ENCODE assay signal across 9 mouse cellular contexts in the genomic region with DNA sequence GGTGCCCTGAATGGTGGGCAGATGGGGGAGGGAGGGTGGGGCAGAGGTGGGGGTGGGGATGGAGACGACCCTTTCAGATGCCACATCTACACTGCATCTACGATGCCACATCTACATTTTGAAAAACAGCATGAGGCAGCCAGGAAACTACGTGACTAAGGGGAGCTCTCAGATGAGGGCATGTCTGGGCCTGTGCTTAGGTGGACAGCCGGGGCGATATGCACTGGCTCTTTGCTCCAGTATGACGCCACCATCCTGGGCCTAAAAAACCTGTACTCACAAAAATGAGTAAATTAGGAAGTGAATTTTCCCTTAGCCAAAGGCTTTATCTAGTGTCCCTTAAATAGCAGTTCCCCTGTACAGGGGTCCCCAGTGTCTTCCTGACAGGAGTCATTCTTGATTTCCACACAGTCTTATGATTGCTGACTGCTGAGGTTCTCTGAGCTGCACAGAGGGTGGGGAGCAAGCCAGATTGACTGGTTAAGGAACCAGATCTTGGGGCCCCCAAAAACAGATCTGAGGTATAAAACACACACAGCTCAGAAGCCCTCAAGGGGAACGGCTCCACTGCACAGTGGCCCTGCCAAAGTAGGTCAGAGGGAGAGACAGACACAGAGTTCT. TPM values are rescaled to one million over a fixed set of nuclear protein-coding genes. Genes with fewer than 3 reads are reported as not detected.
DNase-seq lines count a peak whose midpoint lies in the region; ATAC-seq and TF ChIP-seq lines count a peak whose summit lies in the region.
"Had no signal": no experiment of that assay in that cellular context is flagged by ENCODE, and none has a peak within 500 bp of the region (broad histone marks: within the 10 kb centered on the region; RNA-seq: fewer than 3 reads in every experiment).

No protein-coding gene starts in this region.

- H3K9ac ChIP-seq in heart, embryonic 14.5 days (ENCODE audit: low read length): peak overlapping the region; percentile 28; the same call in 1 of the 2 replicates
- no peak overlapping the region for H3K9ac ChIP-seq in lung, postnatal 0 days (replicated peaks; ENCODE audit: low read depth)
- H3K9ac ChIP-seq in embryonic facial prominence, embryonic 15.5 days: no peak overlapping the region
- no peak overlapping the region for H3K9ac ChIP-seq in neural tube, embryonic 13.5 days
- no peak overlapping the region for H3K9ac ChIP-seq in midbrain, embryonic 15.5 days

- no peaks in the 10 kb centered on the region for H3K27me3 ChIP-seq in heart, embryonic 14.5 days (ENCODE audit: control insufficient read depth, insufficient read depth, low read length)
- no peaks in the 10 kb centered on the region for H3K27me3 ChIP-seq in lung, postnatal 0 days (replicated peaks; ENCODE audit: insufficient read depth, low read length)
- H3K27me3 ChIP-seq in embryonic facial prominence, embryonic 15.5 days: no peaks in the 10 kb centered on the region
- no peaks in the 10 kb centered on the region for H3K27me3 ChIP-seq in neural tube, embryonic 13.5 days
- H3K27me3 ChIP-seq in midbrain, embryonic 15.5 days (replicated peaks): no peaks in the 10 kb centered on the region

- H3K4me2 ChIP-seq in heart, embryonic 14.5 days (ENCODE audit: low read length): no peak overlapping the region
- H3K4me2 ChIP-seq in lung, postnatal 0 days (replicated peaks; ENCODE audit: low read depth, low read length): no peak overlapping the region
- no peak overlapping the region for H3K4me2 ChIP-seq in embryonic facial prominence, embryonic 15.5 days (replicated peaks)
- H3K4me2 ChIP-seq in neural tube, embryonic 13.5 days: no peak overlapping the region
- no peak overlapping the region for H3K4me2 ChIP-seq in midbrain, embryonic 15.5 days

- no peak for TF ChIP-seq EP300 in lung, postnatal 0 days (IDR thresholded peaks at IDR 0.05)

- no peaks in the 10 kb centered on the region for H3K9me3 ChIP-seq in heart, embryonic 14.5 days (ENCODE audit: control insufficient read depth, low read length)
- H3K9me3 ChIP-seq in lung, postnatal 0 days (ENCODE audit: low read length): no peaks in the 10 kb centered on the region
- H3K9me3 ChIP-seq in embryonic facial prominence, embryonic 15.5 days (replicated peaks): no peaks in the 10 kb centered on the region
- no peaks in the 10 kb centered on the region for H3K9me3 ChIP-seq in neural tube, embryonic 13.5 days
- H3K9me3 ChIP-seq in midbrain, embryonic 15.5 days: no peaks in the 10 kb centered on the region

- no peak overlapping the region for H3K4me3 ChIP-seq in heart, embryonic 14.5 days (ENCODE audit: control insufficient read depth in 1 of 2, insufficient read depth in 1 of 2, low read depth in 1 of 2, low read length in 2 of 2)
- H3K4me3 ChIP-seq in lung, postnatal 0 days (ENCODE audit: low read depth, low read length): no peak overlapping the region
- H3K4me3 ChIP-seq in embryonic facial prominence, embryonic 15.5 days (replicated peaks): no peak overlapping the region
- H3K4me3 ChIP-seq in neural tube, embryonic 13.5 days: no peak overlapping the region
- H3K4me3 ChIP-seq in midbrain, embryonic 15.5 days: no peak overlapping the region

- peaks cover 53% of the 10 kb centered on the region for H3K36me3 ChIP-seq in heart, embryonic 14.5 days (ENCODE audit: control insufficient read depth, insufficient read depth, low read length)
- H3K36me3 ChIP-seq in lung, postnatal 0 days (ENCODE audit: insufficient read depth, low read length): peaks cover 3% of the 10 kb centered on the region; the same call in 1 of the 2 replicates
- peaks cover 94% of the 10 kb centered on the region for H3K36me3 ChIP-seq in embryonic facial prominence, embryonic 15.5 days
- peaks cover 96% of the 10 kb centered on the region for H3K36me3 ChIP-seq in neural tube, embryonic 13.5 days
- peaks cover 85% of the 10 kb centered on the region for H3K36me3 ChIP-seq in midbrain, embryonic 15.5 days (replicated peaks)

- H3K4me1 ChIP-seq in heart, embryonic 14.5 days (ENCODE audit: control insufficient read depth in 2 of 2, insufficient read depth in 2 of 2, low read length in 2 of 2): peaks cover 20 to 37% of the 10 kb centered on the region in 2 experiments
- H3K4me1 ChIP-seq in lung, postnatal 0 days (ENCODE audit: insufficient read depth, low read depth, low read length): peaks cover 4% of the 10 kb centered on the region; the same call in 1 of the 2 replicates
- peaks cover 19% of the 10 kb centered on the region; the same call in 1 of the 2 replicates for H3K4me1 ChIP-seq in embryonic facial prominence, embryonic 15.5 days
- H3K4me1 ChIP-seq in neural tube, embryonic 13.5 days (replicated peaks): peaks cover 14% of the 10 kb centered on the region
- peaks cover under 1% of the 10 kb centered on the region; the same call in 1 of the 2 replicates for H3K4me1 ChIP-seq in midbrain, embryonic 15.5 days

- no peak for TF ChIP-seq CTCF in lung, postnatal 0 days (IDR thresholded peaks at IDR 0.05)

- H3K27ac ChIP-seq in heart, embryonic 14.5 days (replicated peaks in 1 of 2; ENCODE audit: control insufficient read depth in 1 of 2, insufficient read depth in 1 of 2, low read depth in 2 of 2, low read length in 2 of 2): peak overlapping the region in 1 of 2 experiments; percentile 20; a peak in 2 of 4 replicates
- peak overlapping the region; percentile 32; the same call in 1 of the 2 replicates for H3K27ac ChIP-seq in lung, postnatal 0 days (ENCODE audit: low read length)
- H3K27ac ChIP-seq in embryonic facial prominence, embryonic 15.5 days (replicated peaks): peak overlapping the region; percentile 53; the same call in 1 of the 2 replicates
- H3K27ac ChIP-seq in neural tube, embryonic 13.5 days (replicated peaks): 0 out of 2 replicates have a peak overlapping the region, but pooled peaks have one; percentile 25
- H3K27ac ChIP-seq in midbrain, embryonic 15.5 days: no peak overlapping the region

- DNase-seq in heart, postnatal 4 days: no peak
- no peak for DNase-seq in lung, postnatal 0 days (ENCODE audit: low spot score)
- DNase-seq in lung, postnatal 10 days: no peak
- DNase-seq: layer of hippocampus, postnatal 36 days had no signal

- 80% methylated on average over 7 of the region's 7 CpGs for WGBS in heart, embryonic 14.5 days
- 79% methylated on average over 7 of the region's 7 CpGs for WGBS in lung, postnatal 0 days
- 62% methylated on average over 7 of the region's 7 CpGs for WGBS in embryonic facial prominence, embryonic 15.5 days
- WGBS in neural tube, embryonic 13.5 days: 76% methylated on average over 7 of the region's 7 CpGs
- WGBS in midbrain, embryonic 15.5 days: 91% methylated on average over 7 of the region's 7 CpGs

- no peak for ATAC-seq in heart, embryonic 14.5 days (ENCODE audit: insufficient number of reproducible peaks, insufficient read depth, low FRiP score, low read depth)
- no peak for ATAC-seq in lung, postnatal 0 days
- no peak for ATAC-seq in embryonic facial prominence, embryonic 15.5 days (ENCODE audit: insufficient number of reproducible peaks, low FRiP score, low TSS enrichment, low read depth)
- no peak; the same call in 1 of the 2 replicates for ATAC-seq in neural tube, embryonic 13.5 days (ENCODE audit: low read depth)
- ATAC-seq in midbrain, embryonic 15.5 days (replicated peaks): no peak
- ATAC-seq in erythroid progenitor cell, adult 5-6 weeks (replicated peaks; ENCODE audit: low FRiP score, poor library complexity, severe bottlenecking): no peak

RNA-seq across cellular contexts. Expression of a gene that starts 30.0 kb away (rescaled TPM):
- 29.4 and 31.2 TPM in 2 replicates for polyA plus RNA-seq in heart, embryonic 14.5 days (2014; fragmentation: Nextera tagmentation; extraction: Ambion mirVana)
- 10 to 100 TPM; 68.8 to 73.0 TPM for total RNA-seq in heart, postnatal 4 days (2021)
- polyA plus RNA-seq in lung, postnatal 0 days (2015; fragmentation: Nextera tagmentation; extraction: Ambion mirVana): 71.0 and 75.4 TPM in 2 replicates
- 161 and 163 TPM in 2 replicates for polyA plus RNA-seq in embryonic facial prominence, embryonic 15.5 days (2015; fragmentation: Nextera tagmentation; extraction: Ambion mirVana)
- polyA plus RNA-seq in neural tube, embryonic 13.5 days (2015; fragmentation: Nextera tagmentation; extraction: Ambion mirVana): 80.9 and 110 TPM in 2 replicates
- polyA plus RNA-seq in midbrain, embryonic 15.5 days (2015; fragmentation: Nextera tagmentation; extraction: Ambion mirVana): 117 and 119 TPM in 2 replicates
- 19.7 and 21.6 TPM in 2 replicates for total RNA-seq in erythroid progenitor cell, adult 5-6 weeks (2015; ENCODE audit: low replicate concordance)
- 11.5 and 13.1 TPM in 2 replicates for total RNA-seq in erythroid progenitor cell, adult 5-6 weeks (2017; ENCODE audit: low replicate concordance)

RNA-seq across cellular contexts. Expression of a gene that starts 51.8 kb away (rescaled TPM):
- polyA plus RNA-seq in heart, embryonic 14.5 days (2014; fragmentation: Nextera tagmentation; extraction: Ambion mirVana): 25.2 and 25.7 TPM in 2 replicates
- total RNA-seq in heart, postnatal 4 days (2021): 10 to 100 TPM; 41.7 to 42.1 TPM
- polyA plus RNA-seq in lung, postnatal 0 days (2015; fragmentation: Nextera tagmentation; extraction: Ambion mirVana): 39.1 and 41.9 TPM in 2 replicates
- polyA plus RNA-seq in embryonic facial prominence, embryonic 15.5 days (2015; fragmentation: Nextera tagmentation; extraction: Ambion mirVana): 35.3 and 36.2 TPM in 2 replicates
- 5.9 and 6.0 TPM in 2 replicates for polyA plus RNA-seq in neural tube, embryonic 13.5 days (2015; fragmentation: Nextera tagmentation; extraction: Ambion mirVana)
- polyA plus RNA-seq in midbrain, embryonic 15.5 days (2015; fragmentation: Nextera tagmentation; extraction: Ambion mirVana): 5.8 and 5.9 TPM in 2 replicates
- total RNA-seq in erythroid progenitor cell, adult 5-6 weeks (2015; ENCODE audit: low replicate concordance): 11.5 and 26.8 TPM in 2 replicates
- total RNA-seq in erythroid progenitor cell, adult 5-6 weeks (2017; ENCODE audit: low replicate concordance): 11.3 and 16.6 TPM in 2 replicates

RNA-seq across cellular contexts. Expression of a gene that starts 56.6 kb away (rescaled TPM):
- 0.70 and 0.81 TPM in 2 replicates for polyA plus RNA-seq in heart, embryonic 14.5 days (2014; fragmentation: Nextera tagmentation; extraction: Ambion mirVana)
- total RNA-seq in heart, postnatal 4 days (2021): under 1 TPM; 0.83 to 0.97 TPM
- polyA plus RNA-seq in lung, postnatal 0 days (2015; fragmentation: Nextera tagmentation; extraction: Ambion mirVana): 0.44 and 0.60 TPM in 2 replicates
- 8.0 and 9.2 TPM in 2 replicates for polyA plus RNA-seq in embryonic facial prominence, embryonic 15.5 days (2015; fragmentation: Nextera tagmentation; extraction: Ambion mirVana)
- polyA plus RNA-seq in neural tube, embryonic 13.5 days (2015; fragmentation: Nextera tagmentation; extraction: Ambion mirVana): 128 and 133 TPM in 2 replicates
- 93.7 and 114 TPM in 2 replicates for polyA plus RNA-seq in midbrain, embryonic 15.5 days (2015; fragmentation: Nextera tagmentation; extraction: Ambion mirVana)
- total RNA-seq in erythroid progenitor cell, adult 5-6 weeks (2015; ENCODE audit: low replicate concordance): not detected in 2 replicates
- total RNA-seq in erythroid progenitor cell, adult 5-6 weeks (2017; ENCODE audit: low replicate concordance): not detected in 2 replicates
